Mouse (Mus musculus) right cerebral cortex, adult 2 months (tissue): ENCODE measurements at regions not wholly inside any gene's neighbourhood (a gene's known extent, or its start where the extent isn't known, plus 50 kb on each side); places are given as distances from the start of the nearest gene placed in this dataset.
"Not testable (repeated sequence)": the region's sequence is repeated elsewhere in the genome, so short reads cannot be mapped to it uniquely, and the experiment has no call there.

ENCODE experiments used
- DNase-seq, 2 experiments: peaks; one replicate each; pipeline ENCODE4 v3.0.0; 2021 to 2022; ENCODE audit warnings: low spot score in 2 of 2

- no peak for DNase-seq
Observed at GRCm38 (mm10) chr15:8767624-8768571, 57.3 kb upstream of the Slc1a3 start.

DNA sequence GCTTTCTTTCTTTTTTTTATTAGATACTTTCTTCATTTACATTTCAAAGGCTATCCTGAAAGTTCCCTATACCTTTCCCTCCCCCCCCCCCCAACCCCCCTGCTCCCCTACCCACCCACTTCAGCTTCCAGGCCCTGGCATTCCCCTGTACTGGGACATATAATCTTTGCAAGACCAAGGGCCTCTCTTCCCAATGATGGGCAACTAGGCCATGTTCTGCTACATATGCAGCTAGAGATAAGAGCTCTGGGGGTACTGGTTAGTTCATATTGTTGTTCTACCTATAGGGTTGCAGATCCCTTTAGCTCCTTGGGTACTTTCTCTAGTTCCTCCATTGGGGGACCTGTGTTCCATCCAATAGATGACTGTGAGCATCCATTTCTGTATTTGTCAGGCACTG, 55.6 kb upstream of the Slc1a3 start:
- DNase-seq: not testable (repeated sequence)

- DNase-seq: no peak
Observed at GRCm38 (mm10) chr15:8761741-8762271, 51.2 kb upstream of the Slc1a3 start.

GRCm38 (mm10) chr15:8761132-8761531, 50.6 kb upstream of the Slc1a3 start:
- no peak for DNase-seq
